Mouse (Mus musculus) midbrain, postnatal 0 days (tissue): Measurements from ENCODE around the gene Dda1. TPM values are rescaled to one million over a fixed set of nuclear protein-coding genes. Genes with fewer than 3 reads are reported as not detected.

ENCODE experiments used
- ATAC-seq: fragments of 200-750 bp; cut with Nextera tagmentation; 2 replicates; pipeline ENCODE4 v1.8.0; 2017; ENCODE audit warnings: moderate number of reproducible peaks, mild to moderate bottlenecking, moderate TSS enrichment, moderate library complexity; ENCODE audit not compliant: low FRiP score
- DNase-seq: peaks from one replicate; pipeline ENCODE4 v3.0.0-alpha.2; 2015; ENCODE audit warnings: low spot score
- H3K27ac ChIP-seq: fragments of 300-500 bp; sonication (generic); 2 replicates; pipeline ENCODE4 v1.5.1; 2014; ENCODE audit warnings: low read depth, mild to moderate bottlenecking, low read length, mixed read lengths
- H3K27me3 ChIP-seq: fragments of 300-500 bp; sonication (generic); 2 replicates; pipeline ENCODE4 v1.6.1; 2014; ENCODE audit warnings: low read length, control low read depth, mixed read lengths; ENCODE audit not compliant: insufficient read depth
- H3K36me3 ChIP-seq: fragments of 300-500 bp; sonication (generic); 2 replicates; pipeline ENCODE4 v1.6.1; 2014; ENCODE audit warnings: low read length, control low read depth, mixed read lengths; ENCODE audit not compliant: insufficient read depth
- H3K4me1 ChIP-seq: fragments of 300-500 bp; sonication (generic); 2 replicates; pipeline ENCODE4 v1.6.1; 2014; ENCODE audit warnings: mild to moderate bottlenecking, control low read depth, antibody characterized with exemption, low read length, mixed read lengths; ENCODE audit not compliant: insufficient read depth
- H3K4me2 ChIP-seq: fragments of 300-500 bp; sonication (generic); 2 replicates; pipeline ENCODE4 v1.6.1; 2014; ENCODE audit warnings: low read depth, mild to moderate bottlenecking, low read length, mixed read lengths; ENCODE audit not compliant: poor library complexity, severe bottlenecking
- H3K4me3 ChIP-seq: fragments of 300-500 bp; sonication (generic); 2 replicates; pipeline ENCODE4 v1.5.1; 2014; ENCODE audit warnings: low read depth, mild to moderate bottlenecking, low read length, moderate library complexity
- H3K9ac ChIP-seq: fragments of 300-500 bp; sonication (generic); replicated peaks from 2 replicates; pipeline ENCODE4 v1.6.1; 2014; ENCODE audit warnings: mild to moderate bottlenecking, low read length, moderate library complexity, mixed read lengths; ENCODE audit not compliant: poor library complexity, severe bottlenecking
- H3K9me3 ChIP-seq: fragments of 300-500 bp; sonication (generic); 2 replicates; pipeline ENCODE4 v1.6.1; 2016; ENCODE audit warnings: low read length, control low read depth
- CTCF ChIP-seq: IDR thresholded peaks from 2 replicates; pipeline ENCODE4 v1.5.1; 2016; ENCODE audit warnings: antibody characterized with exemption, mild to moderate bottlenecking
- WGBS: fragments of 180-500 bp; shearing (Covaris S2); extraction: QIAGEN DNeasy Blood & Tissue Kit; methylation state at CpG from one replicate; pipeline ENCODE4 v1.1.7; 2014; 5-methylcytosine and 5-hydroxymethylcytosine counted together
- polyA plus RNA-seq: library from polyadenylated mRNA; unstranded; fragments of >200 nt; fragmentation: Nextera tagmentation; extraction: Ambion mirVana; gene quantifications from 2 replicates; pipeline ENCODE4 v1.2.1, GENCODE M21; 2015
- total RNA-seq: library from RNA; depleted of rRNA; stranded (reverse); fragments of >200 nt; gene quantifications from 2 replicates; pipeline ENCODE4 v1.2.3, GENCODE M21; 2014; rRNA removed

Dda1 gene
- total and polyA plus RNA-seq, 2 experiments from 2014 or later, result 211 to 269 TPM

- Histone ChIP-seq H3K4me1 (no peaks in the 10 kb centered on the region), H3K27ac (no peak within 1 kb of the TSS), H3K9ac (no peak within 1 kb of the TSS), H3K4me3 (no peak within 1 kb of the TSS), H3K27me3 (peaks cover 21% of the 10 kb centered on the region), H3K9me3 (no peaks in the 10 kb centered on the region), H3K4me2 (no peak within 1 kb of the TSS), H3K36me3 (no peaks in the 10 kb centered on the region)
- DNase-seq (no peak), ATAC-seq (no peak)
- TF ChIP-seq CTCF, result no peak
- 6% methylated on average over 46 of the region's 46 CpGs for WGBS
These were observed 56.4 kb downstream of the Dda1 start, which contains the start of gene Ccdc194 for GRCm38 (mm10) chr8:71525226-71526050. Gene Ccdc194, minus strand, starts transcription at chr8:71525711.

Other genes with a start within 250 kb of the Dda1 start
- gene Myo9b, start 196.5 kb upstream of the Dda1 start, total RNA-seq, result 32.3 and 58.1 TPM in 2 replicates
- 6.9 and 7.6 TPM in 2 replicates for gene Myo9b, start 196.5 kb upstream of the Dda1 start, polyA plus RNA-seq
- gene Haus8, start 196.3 kb upstream of the Dda1 start, total RNA-seq, result 26.2 and 27.8 TPM in 2 replicates
- gene Haus8, start 196.3 kb upstream of the Dda1 start, polyA plus RNA-seq, result 46.2 and 49.6 TPM in 2 replicates
- 131 and 140 TPM in 2 replicates for gene Use1, start 102.4 kb upstream of the Dda1 start, total RNA-seq
- gene Use1, start 102.4 kb upstream of the Dda1 start, polyA plus RNA-seq, result 132 and 136 TPM in 2 replicates
- gene Ocel1, start 97.9 kb upstream of the Dda1 start, total RNA-seq, result 9.4 and 10.5 TPM in 2 replicates
- 5.4 and 5.5 TPM in 2 replicates for gene Ocel1, start 97.9 kb upstream of the Dda1 start, polyA plus RNA-seq
- gene Nr2f6, start 87.2 kb upstream of the Dda1 start, total RNA-seq, result 95.6 and 106 TPM in 2 replicates
- 31.1 and 32.9 TPM in 2 replicates for gene Nr2f6, start 87.2 kb upstream of the Dda1 start, polyA plus RNA-seq
- 3.0 and 4.4 TPM in 2 replicates for gene Ushbp1, start 73.4 kb upstream of the Dda1 start, total RNA-seq
- 3.9 and 4.3 TPM in 2 replicates for gene Ushbp1, start 73.4 kb upstream of the Dda1 start, polyA plus RNA-seq
- gene Babam1, start 72.3 kb upstream of the Dda1 start, total RNA-seq, result 78.1 and 124 TPM in 2 replicates
- gene Babam1, start 72.3 kb upstream of the Dda1 start, polyA plus RNA-seq, result 90.2 and 98.4 TPM in 2 replicates
- 1.2 and 2.2 TPM in 2 replicates for gene Ankle1, start 63.2 kb upstream of the Dda1 start, total RNA-seq
- gene Ankle1, start 63.2 kb upstream of the Dda1 start, polyA plus RNA-seq, result 1.1 and 1.2 TPM in 2 replicates
- gene Abhd8, start 5.5 kb upstream of the Dda1 start, total RNA-seq, result 289 and 323 TPM in 2 replicates
- gene Abhd8, start 5.5 kb upstream of the Dda1 start, polyA plus RNA-seq, result 205 and 213 TPM in 2 replicates
- gene Mrpl34, start 4.2 kb upstream of the Dda1 start, total RNA-seq, result 105 and 119 TPM in 2 replicates
- gene Mrpl34, start 4.2 kb upstream of the Dda1 start, polyA plus RNA-seq, result 163 and 165 TPM in 2 replicates
- 81.6 and 82.2 TPM in 2 replicates for gene Ano8, start 16.8 kb downstream of the Dda1 start, total RNA-seq
- gene Ano8, start 16.8 kb downstream of the Dda1 start, polyA plus RNA-seq, result 5.4 and 5.6 TPM in 2 replicates
- 28.0 and 31.5 TPM in 2 replicates for gene Gtpbp3, start 18.9 kb downstream of the Dda1 start, total RNA-seq
- 11.4 and 11.5 TPM in 2 replicates for gene Gtpbp3, start 18.9 kb downstream of the Dda1 start, polyA plus RNA-seq
- gene Plvap, start 42.6 kb downstream of the Dda1 start, total RNA-seq, result 4.8 and 7.6 TPM in 2 replicates
- gene Plvap, start 42.6 kb downstream of the Dda1 start, polyA plus RNA-seq, result 9.0 and 10.4 TPM in 2 replicates
- gene Ccdc194, start 56.5 kb downstream of the Dda1 start, total RNA-seq, result 0.27 TPM in 1 of 2 replicates, not detected in the other
- not detected in 2 replicates for gene Ccdc194, start 56.5 kb downstream of the Dda1 start, polyA plus RNA-seq
- gene Bst2, start 68.3 kb downstream of the Dda1 start, total RNA-seq, result 12.6 and 15.3 TPM in 2 replicates
- 15.3 and 17.6 TPM in 2 replicates for gene Bst2, start 68.3 kb downstream of the Dda1 start, polyA plus RNA-seq
- gene Mvb12a, start 73.7 kb downstream of the Dda1 start, total RNA-seq, result 77.4 and 79.2 TPM in 2 replicates
- 81.4 and 82.6 TPM in 2 replicates for gene Mvb12a, start 73.7 kb downstream of the Dda1 start, polyA plus RNA-seq
- 0.11 and 0.14 TPM in 2 replicates for gene Tmem221, start 89.7 kb downstream of the Dda1 start, total RNA-seq
- gene Tmem221, start 89.7 kb downstream of the Dda1 start, polyA plus RNA-seq, result 0.20 TPM in 1 of 2 replicates, not detected in the other
- gene Nxnl1, start 97.4 kb downstream of the Dda1 start, total RNA-seq, result 0.55 TPM in 1 of 2 replicates, not detected in the other
- 0.05 and 0.12 TPM in 2 replicates for gene Nxnl1, start 97.4 kb downstream of the Dda1 start, polyA plus RNA-seq
- gene Slc27a1, start 99.7 kb downstream of the Dda1 start, total RNA-seq, result 150 and 160 TPM in 2 replicates
- 99.7 and 110 TPM in 2 replicates for gene Slc27a1, start 99.7 kb downstream of the Dda1 start, polyA plus RNA-seq
- 333 and 399 TPM in 2 replicates for gene Pgls, start 123.0 kb downstream of the Dda1 start, total RNA-seq
- 293 and 300 TPM in 2 replicates for gene Pgls, start 123.0 kb downstream of the Dda1 start, polyA plus RNA-seq
- 5.3 and 5.9 TPM in 2 replicates for gene Fam129c, start 128.4 kb downstream of the Dda1 start, total RNA-seq
- gene Fam129c, start 128.4 kb downstream of the Dda1 start, polyA plus RNA-seq, result 4.5 and 4.7 TPM in 2 replicates
- gene Colgalt1, start 141.8 kb downstream of the Dda1 start, total RNA-seq, result 104 and 106 TPM in 2 replicates
- 62.8 TPM in 2 replicates for gene Colgalt1, start 141.8 kb downstream of the Dda1 start, polyA plus RNA-seq
- 69.0 and 70.8 TPM in 2 replicates for gene Unc13a, start 202.6 kb downstream of the Dda1 start, total RNA-seq
- gene Unc13a, start 202.6 kb downstream of the Dda1 start, polyA plus RNA-seq, result 14.5 and 16.2 TPM in 2 replicates
- gene Jak3, start 207.1 kb downstream of the Dda1 start, total RNA-seq, result 9.0 and 12.3 TPM in 2 replicates
- 6.4 and 7.1 TPM in 2 replicates for gene Jak3, start 207.1 kb downstream of the Dda1 start, polyA plus RNA-seq
- gene Insl3, start 220.0 kb downstream of the Dda1 start, total RNA-seq, result not detected in 2 replicates
- gene Insl3, start 220.0 kb downstream of the Dda1 start, polyA plus RNA-seq, result 1.2 and 2.1 TPM in 2 replicates
- gene B3gnt3, start 232.6 kb downstream of the Dda1 start, total RNA-seq, result 0.24 and 1.6 TPM in 2 replicates
- gene B3gnt3, start 232.6 kb downstream of the Dda1 start, polyA plus RNA-seq, result 0.31 and 0.50 TPM in 2 replicates